Mouse (Mus musculus): ENCODE measurements around the gene Adgrl2. TPM values are rescaled to one million over a fixed set of nuclear protein-coding genes. Genes with fewer than 3 reads are reported as not detected.

Gene Adgrl2
- polyA plus RNA-seq, 1 experiment from 2014 or later = 101 TPM

- ATAC-seq (ENCODE audit: insufficient number of reproducible peaks, insufficient read depth, low FRiP score, low TSS enrichment, low read depth) = no peak
- no peak overlapping the region for H3K9ac ChIP-seq (replicated peaks)
These were observed 13.2 kb downstream of the Adgrl2 start for GRCm38 (mm10) chr3:148977124-148977529.

GRCm38 (mm10) chr3:148971893-148972596, 18.3 kb downstream of the Adgrl2 start:
- Histone ChIP-seq H3K4me2 (no peak overlapping the region), H3K4me1 (replicated peaks) (peaks cover 31% of the 10 kb centered on the region), H3K27ac (no peak overlapping the region), H3K4me3 (replicated peaks) (no peak overlapping the region), H3K36me3 (no peaks in the 10 kb centered on the region), H3K27me3 (no peaks in the 10 kb centered on the region), H3K9ac (replicated peaks) (no peak overlapping the region), H3K9me3 (no peaks in the 10 kb centered on the region)
- ATAC-seq (ENCODE audit: insufficient number of reproducible peaks, insufficient read depth, low FRiP score, low TSS enrichment, low read depth) = no peak
- WGBS = 75% methylated on average over 11 of the region's 11 CpGs

More at GRCm38 (mm10) chr3:148977124-148977529, 13.2 kb downstream of the Adgrl2 start:
- Histone ChIP-seq H3K9me3 (no peaks in the 10 kb centered on the region), H3K4me1 (replicated peaks) (peaks cover 40% of the 10 kb centered on the region), H3K36me3 (no peaks in the 10 kb centered on the region), H3K27ac (no peak overlapping the region), H3K4me2 (no peak overlapping the region), H3K4me3 (replicated peaks) (no peak overlapping the region), H3K27me3 (no peaks in the 10 kb centered on the region)
- 70% methylated on average over 16 of the region's 16 CpGs for WGBS

- H3K4me1 ChIP-seq (replicated peaks) = peaks cover 57% of the 10 kb centered on the region
- 57% methylated on average over 13 of the region's 13 CpGs for WGBS
- H3K9me3 ChIP-seq = no peaks in the 10 kb centered on the region
- no peak for ATAC-seq (ENCODE audit: insufficient number of reproducible peaks, insufficient read depth, low FRiP score, low TSS enrichment, low read depth)
- no peak overlapping the region for H3K4me3 ChIP-seq (replicated peaks)
- no peak overlapping the region for H3K4me2 ChIP-seq
- no peak overlapping the region for H3K9ac ChIP-seq (replicated peaks)
- no peaks in the 10 kb centered on the region for H3K27me3 ChIP-seq
- H3K36me3 ChIP-seq = 0 out of 2 replicates have a peak, but pooled peaks cover 3% of the 10 kb centered on the region
- no peak overlapping the region for H3K27ac ChIP-seq
These were observed 25.3 kb downstream of the Adgrl2 start for GRCm38 (mm10) chr3:148964991-148965605.

- no peaks in the 10 kb centered on the region for H3K27me3 ChIP-seq
- H3K4me3 ChIP-seq (replicated peaks) = no peak overlapping the region
- H3K9me3 ChIP-seq = no peaks in the 10 kb centered on the region
- H3K27ac ChIP-seq = no peak overlapping the region
- H3K4me1 ChIP-seq (replicated peaks) = peaks cover 70% of the 10 kb centered on the region
- H3K9ac ChIP-seq (replicated peaks) = no peak overlapping the region
- no peak for ATAC-seq (ENCODE audit: insufficient number of reproducible peaks, insufficient read depth, low FRiP score, low TSS enrichment, low read depth)
- 0 out of 2 replicates have a peak, but pooled peaks cover 3% of the 10 kb centered on the region for H3K36me3 ChIP-seq
- no peak overlapping the region for H3K4me2 ChIP-seq
- 91% methylated on average over 5 of the region's 5 CpGs for WGBS
These were observed 26.8 kb downstream of the Adgrl2 start for GRCm38 (mm10) chr3:148963381-148964044.

DNA sequence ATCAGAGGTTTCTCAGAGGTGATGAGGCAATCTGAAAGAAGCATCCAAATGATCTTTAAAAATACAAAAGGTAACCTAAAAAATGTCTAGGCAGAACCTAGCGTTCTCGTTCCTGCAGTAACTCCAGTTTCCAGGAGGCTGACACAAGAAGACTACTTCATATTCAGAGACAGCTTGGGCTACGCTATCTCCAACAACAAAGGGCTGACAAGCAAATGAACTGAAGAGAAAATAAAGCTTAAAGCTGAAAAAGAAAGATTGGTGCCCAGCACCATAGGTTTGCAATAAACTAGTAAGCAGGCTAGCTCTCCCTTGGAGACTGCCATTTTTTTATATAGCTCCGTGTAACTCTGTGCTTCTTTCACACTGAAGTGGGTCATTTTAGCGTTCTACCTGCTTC, 28.7 kb downstream of the Adgrl2 start:
- Histone ChIP-seq H3K4me2 (no peak overlapping the region), H3K9ac (replicated peaks) (no peak overlapping the region), H3K27me3 (no peaks in the 10 kb centered on the region), H3K9me3 (no peaks in the 10 kb centered on the region), H3K4me3 (replicated peaks) (no peak overlapping the region), H3K27ac (no peak overlapping the region), H3K36me3 (0 out of 2 replicates have a peak, but pooled peaks cover 3% of the 10 kb centered on the region), H3K4me1 (replicated peaks) (peaks cover 71% of the 10 kb centered on the region)
- 74% methylated on average over 5 of the region's 5 CpGs for WGBS
- ATAC-seq (ENCODE audit: insufficient number of reproducible peaks, insufficient read depth, low FRiP score, low TSS enrichment, low read depth) = no peak

GRCm38 (mm10) chr3:148960751-148961289, 29.5 kb downstream of the Adgrl2 start:
- H3K4me2 ChIP-seq = no peak overlapping the region
- peaks cover 63% of the 10 kb centered on the region for H3K4me1 ChIP-seq (replicated peaks)
- no peaks in the 10 kb centered on the region for H3K9me3 ChIP-seq
- ATAC-seq (ENCODE audit: insufficient number of reproducible peaks, insufficient read depth, low FRiP score, low TSS enrichment, low read depth) = no peak
- H3K27ac ChIP-seq = no peak overlapping the region
- no peak overlapping the region for H3K4me3 ChIP-seq (replicated peaks)
- H3K9ac ChIP-seq (replicated peaks) = no peak overlapping the region
- 77% methylated on average over 9 of the region's 9 CpGs for WGBS
- no peaks in the 10 kb centered on the region for H3K27me3 ChIP-seq
- no peaks in the 10 kb centered on the region for H3K36me3 ChIP-seq

- H3K27me3 ChIP-seq = no peaks in the 10 kb centered on the region
- H3K9ac ChIP-seq (replicated peaks) = no peak overlapping the region
- 75% methylated on average over 10 of the region's 10 CpGs for WGBS
- no peaks in the 10 kb centered on the region for H3K36me3 ChIP-seq
- no peak overlapping the region for H3K4me2 ChIP-seq
- no peak for ATAC-seq (ENCODE audit: insufficient number of reproducible peaks, insufficient read depth, low FRiP score, low TSS enrichment, low read depth)
- no peaks in the 10 kb centered on the region for H3K9me3 ChIP-seq
- H3K4me1 ChIP-seq (replicated peaks) = peaks cover 59% of the 10 kb centered on the region
- no peak overlapping the region for H3K4me3 ChIP-seq (replicated peaks)
- H3K27ac ChIP-seq = no peak overlapping the region
These were observed 30.1 kb downstream of the Adgrl2 start for GRCm38 (mm10) chr3:148960215-148960614.

DNA sequence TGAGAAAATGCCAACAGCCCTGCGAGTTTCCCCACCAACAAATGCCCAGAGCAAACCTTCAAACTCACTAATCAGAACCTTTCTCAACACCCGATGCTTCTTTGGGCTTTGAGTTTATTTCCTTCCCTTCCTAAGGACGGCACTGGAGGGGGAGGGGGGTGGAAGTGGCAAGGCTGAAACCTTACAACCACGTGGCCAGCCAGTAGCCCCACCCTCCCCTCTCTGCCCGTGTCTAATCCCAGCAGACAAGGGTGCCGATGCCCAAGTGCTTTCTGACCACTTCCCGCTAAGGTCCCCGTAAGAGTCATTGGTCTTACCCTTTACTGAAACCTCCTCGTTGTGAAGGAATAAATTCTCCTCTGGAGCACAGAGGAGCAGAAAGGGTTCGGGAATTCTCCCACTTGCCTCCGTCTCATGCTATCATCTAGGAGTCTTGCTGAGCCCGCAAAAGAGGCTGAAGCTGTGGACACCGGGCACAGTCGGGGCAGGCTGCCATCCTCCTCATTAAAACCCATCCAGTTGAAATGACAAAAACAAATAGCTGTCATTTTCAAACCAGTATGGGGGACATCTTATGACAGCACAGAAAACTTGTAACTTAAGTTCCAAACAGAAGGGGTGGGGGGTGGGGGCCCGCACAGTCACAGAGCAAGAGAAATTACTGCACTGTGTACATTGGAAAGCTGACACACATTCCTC, 30.9 kb downstream of the Adgrl2 start:
- Histone ChIP-seq H3K27ac (no peak overlapping the region), H3K27me3 (no peaks in the 10 kb centered on the region), H3K4me1 (replicated peaks) (peaks cover 53% of the 10 kb centered on the region), H3K9ac (replicated peaks) (no peak overlapping the region), H3K4me2 (peak overlapping the region; percentile 46), H3K36me3 (0 out of 2 replicates have a peak, but pooled peaks cover 3% of the 10 kb centered on the region), H3K4me3 (replicated peaks) (0 out of 2 replicates have a peak overlapping the region, but pooled peaks have one; percentile 10), H3K9me3 (no peaks in the 10 kb centered on the region)
- no peak for ATAC-seq (ENCODE audit: insufficient number of reproducible peaks, insufficient read depth, low FRiP score, low TSS enrichment, low read depth)
- 21% methylated on average over 15 of the region's 15 CpGs for WGBS

GRCm38 (mm10) chr3:148958714-148959113, 31.6 kb downstream of the Adgrl2 start:
- Histone ChIP-seq H3K9me3 (no peaks in the 10 kb centered on the region), H3K4me2 (0 out of 2 replicates have a peak overlapping the region, but pooled peaks have one; percentile 46), H3K4me1 (replicated peaks) (peaks cover 48% of the 10 kb centered on the region), H3K27me3 (no peaks in the 10 kb centered on the region), H3K36me3 (0 out of 2 replicates have a peak, but pooled peaks cover 3% of the 10 kb centered on the region), H3K4me3 (replicated peaks) (no peak overlapping the region), H3K27ac (no peak overlapping the region), H3K9ac (replicated peaks) (no peak overlapping the region)
- WGBS = 66% methylated on average over 5 of the region's 5 CpGs
- no peak for ATAC-seq (ENCODE audit: insufficient number of reproducible peaks, insufficient read depth, low FRiP score, low TSS enrichment, low read depth)

GRCm38 (mm10) chr3:148958185-148958584, 32.2 kb downstream of the Adgrl2 start:
- H3K4me1 ChIP-seq (replicated peaks) = peaks cover 46% of the 10 kb centered on the region
- no peak overlapping the region for H3K4me2 ChIP-seq
- H3K9ac ChIP-seq (replicated peaks) = no peak overlapping the region
- 28% methylated on average over 9 of the region's 9 CpGs for WGBS
- H3K9me3 ChIP-seq = no peaks in the 10 kb centered on the region
- ATAC-seq (ENCODE audit: insufficient number of reproducible peaks, insufficient read depth, low FRiP score, low TSS enrichment, low read depth) = no peak
- 0 out of 2 replicates have a peak, but pooled peaks cover 3% of the 10 kb centered on the region for H3K36me3 ChIP-seq
- no peak overlapping the region for H3K4me3 ChIP-seq (replicated peaks)
- H3K27ac ChIP-seq = no peak overlapping the region
- H3K27me3 ChIP-seq = no peaks in the 10 kb centered on the region
